Mouse (Mus musculus): ENCODE measurements around the gene Thumpd1. TPM values are rescaled to one million over a fixed set of nuclear protein-coding genes. Genes with fewer than 3 reads are reported as not detected.

Gene Thumpd1
- total RNA-seq, 4 experiments from 2014 or later, result 36.0 to 42.5 (median 39.1) TPM

- DNase-seq, result no peak
Observed at GRCm38 (mm10) chr7:119670395-119670794, 50.2 kb downstream of the Thumpd1 start.

- no peak for DNase-seq
Observed at GRCm38 (mm10) chr7:119667893-119668292, 52.7 kb downstream of the Thumpd1 start.

Other genes starting within 250 kb of the Thumpd1 start
- gene Umod, start 241.5 kb downstream of the Thumpd1 start, total RNA-seq (2022), result not detected
- gene Acsm5, start 201.3 kb downstream of the Thumpd1 start, total RNA-seq (2022), result 1 to 10 TPM; 4.3 to 5.8 (median 4.8) TPM
- gene Pdilt, start 197.3 kb downstream of the Thumpd1 start, total RNA-seq (2022), result under 1 TPM in 1 of 4 experiments, not detected in 3; 0.70 TPM
- gene Acsm2, start 166.5 kb downstream of the Thumpd1 start, total RNA-seq (2022), result not detected
- gene Acsm1, start 113.8 kb downstream of the Thumpd1 start, total RNA-seq (2022), result not detected
- gene Acsm4, start 30.8 kb downstream of the Thumpd1 start, total RNA-seq (2022), result not detected
- 10 to 100 TPM in 2 of 4 experiments, 1 to 10 TPM in 2; 3.2 to 37.5 (median 17.3) TPM for gene Acsm3, start 40.1 kb upstream of the Thumpd1 start, total RNA-seq (2022)
- gene Rexo5, start 73.2 kb upstream of the Thumpd1 start, total RNA-seq (2022), result 10 to 100 TPM in 2 of 4 experiments, 1 to 10 TPM in 2; 5.1 to 11.7 (median 9.6) TPM
- gene Eri2, start 73.3 kb upstream of the Thumpd1 start, total RNA-seq (2022), result 1 to 10 TPM; 5.5 to 9.3 (median 6.7) TPM
- gene Lyrm1, start 175.1 kb upstream of the Thumpd1 start, total RNA-seq (2022), result 1 to 10 TPM; 5.7 to 6.9 (median 5.8) TPM
- gene Dcun1d3, start 175.5 kb upstream of the Thumpd1 start, total RNA-seq (2022), result 10 to 100 TPM; 21.8 to 35.5 (median 26.6) TPM

Measured in adrenal gland, adult 8-10 months (tissue).